Mouse (Mus musculus) lung, embryonic 14.5 days (tissue): ENCODE results near the gene Hspa13. TPM values are rescaled to one million over a fixed set of nuclear protein-coding genes. Genes with fewer than 3 reads are reported as not detected.

Experiments
- ATAC-seq: fragments of 200-750 bp; cut with Nextera tagmentation; 2 replicates; pipeline ENCODE4 v1.8.0; 2017; ENCODE audit warnings: mild to moderate bottlenecking, moderate TSS enrichment, moderate library complexity; ENCODE audit not compliant: insufficient read depth
- DNase-seq: peaks from one replicate; pipeline ENCODE4 v3.0.0-alpha.2; 2015
- H3K27ac ChIP-seq: fragments of 300-500 bp; sonication (generic); 2 replicates; pipeline ENCODE4 v1.5.1; 2014; ENCODE audit warnings: low read depth, mild to moderate bottlenecking, moderate library complexity
- H3K27me3 ChIP-seq: fragments of 300-500 bp; sonication (generic); 2 replicates; pipeline ENCODE4 v1.6.1; 2014; ENCODE audit warnings: low read length, control low read depth; ENCODE audit not compliant: insufficient read depth
- H3K36me3 ChIP-seq: fragments of 300-500 bp; sonication (generic); 2 replicates; pipeline ENCODE4 v1.6.1; 2014; ENCODE audit warnings: control low read depth; ENCODE audit not compliant: insufficient read depth
- H3K4me1 ChIP-seq: fragments of 300-500 bp; sonication (generic); 2 replicates; pipeline ENCODE4 v1.6.1; 2014; ENCODE audit warnings: antibody characterized with exemption, control low read depth; ENCODE audit not compliant: insufficient read depth
- H3K4me2 ChIP-seq: fragments of 300-500 bp; sonication (generic); 2 replicates; pipeline ENCODE4 v1.6.1; 2014; ENCODE audit warnings: mild to moderate bottlenecking
- H3K4me3 ChIP-seq: fragments of 300-500 bp; sonication (generic); 2 replicates; pipeline ENCODE4 v1.5.1; 2014; ENCODE audit warnings: low read depth, low read length
- H3K9ac ChIP-seq: fragments of 300-500 bp; sonication (generic); 2 replicates; pipeline ENCODE4 v1.6.1; 2014
- H3K9me3 ChIP-seq: fragments of 300-500 bp; sonication (generic); 2 replicates; pipeline ENCODE4 v1.6.1; 2016; ENCODE audit warnings: low read depth, low read length, control low read depth
- CTCF ChIP-seq: IDR thresholded peaks from 2 replicates; pipeline ENCODE4 v1.5.1; 2016; ENCODE audit warnings: antibody characterized with exemption, low read depth
- WGBS: fragments of 180-500 bp; shearing (Covaris S2); extraction: QIAGEN DNeasy Blood & Tissue Kit; methylation state at CpG from one replicate; pipeline ENCODE4 v1.1.7; 2014; 5-methylcytosine and 5-hydroxymethylcytosine counted together
- polyA plus RNA-seq: library from polyadenylated mRNA; unstranded; fragments of >200 nt; fragmentation: Nextera tagmentation; extraction: Ambion mirVana; gene quantifications from 2 replicates; pipeline ENCODE4 v1.2.1, GENCODE M21; 2014

Hspa13 gene
- polyA plus RNA-seq = 36.6 and 38.2 TPM in 2 replicates

GRCm38 (mm10) chr16:75766388-75767249 lies at the start of gene Hspa13:
Hspa13 (minus strand) TSS chr16:75767104.
- Histone ChIP-seq H3K27ac (peak within 1 kb of the TSS; percentile 43), H3K4me2 (peak within 1 kb of the TSS; percentile 68), H3K27me3 (no peaks in the 10 kb centered on the region), H3K9me3 (no peaks in the 10 kb centered on the region), H3K36me3 (peaks cover 25% of the 10 kb centered on the region), H3K9ac (peak within 1 kb of the TSS; percentile 68), H3K4me1 (no peaks in the 10 kb centered on the region), H3K4me3 (peak within 1 kb of the TSS; percentile 64)
- ATAC-seq = peak; percentile 99
- peak; percentile 39 for TF ChIP-seq CTCF
- WGBS = under 1% methylated on average over 51 of the region's 51 CpGs
- DNase-seq = peak; percentile 98

GRCm38 (mm10) chr16:75779271-75779670 lies 12.4 kb upstream of the Hspa13 start:
- H3K4me3 ChIP-seq = no peak overlapping the region

GRCm38 (mm10) chr16:75773222-75773621 lies 6.3 kb upstream of the Hspa13 start:
- no peak overlapping the region for H3K4me3 ChIP-seq
- no peaks in the 10 kb centered on the region for H3K27me3 ChIP-seq
- no peaks in the 10 kb centered on the region for H3K4me1 ChIP-seq
- no peaks in the 10 kb centered on the region for H3K36me3 ChIP-seq
- no peak overlapping the region for H3K27ac ChIP-seq
- H3K4me2 ChIP-seq = no peak overlapping the region
- WGBS = 90% methylated on average over 10 of the region's 10 CpGs
- no peak overlapping the region for H3K9ac ChIP-seq
- H3K9me3 ChIP-seq = no peaks in the 10 kb centered on the region
- DNase-seq (no peak), ATAC-seq (no peak)
- no peak for TF ChIP-seq CTCF

More at GRCm38 (mm10) chr16:75779271-75779670, 12.4 kb upstream of the Hspa13 start:
- H3K27ac ChIP-seq = no peak overlapping the region
- H3K36me3 ChIP-seq = no peaks in the 10 kb centered on the region
- ATAC-seq (no peak), DNase-seq (peak; percentile 76)
- no peak overlapping the region for H3K4me2 ChIP-seq
- no peaks in the 10 kb centered on the region for H3K9me3 ChIP-seq
- H3K4me1 ChIP-seq = no peaks in the 10 kb centered on the region
- H3K9ac ChIP-seq = no peak overlapping the region
- WGBS = 21% methylated on average over 1 of the region's 1 CpGs
- TF ChIP-seq CTCF = peak; percentile 59
- no peaks in the 10 kb centered on the region for H3K27me3 ChIP-seq

GRCm38 (mm10) chr16:75767250-75768002 lies 522 bp upstream of the Hspa13 start:
- no peak; the same call in 1 of the 2 replicates for TF ChIP-seq CTCF
- peak overlapping the region; percentile 64 for H3K4me3 ChIP-seq
- H3K4me2 ChIP-seq = peak overlapping the region; percentile 68
- DNase-seq = peak; percentile 15
- no peaks in the 10 kb centered on the region for H3K9me3 ChIP-seq
- H3K27me3 ChIP-seq = no peaks in the 10 kb centered on the region
- peak overlapping the region; percentile 43; the same call in 1 of the 2 replicates for H3K27ac ChIP-seq
- 16% methylated on average over 21 of the region's 21 CpGs for WGBS
- peak; percentile 70 for ATAC-seq
- no peaks in the 10 kb centered on the region for H3K4me1 ChIP-seq
- peak overlapping the region; percentile 50 for H3K9ac ChIP-seq
- peaks cover 23% of the 10 kb centered on the region for H3K36me3 ChIP-seq

- DNase-seq (no peak), ATAC-seq (no peak)
- Histone ChIP-seq H3K9me3 (no peaks in the 10 kb centered on the region), H3K4me2 (no peak overlapping the region), H3K27me3 (no peaks in the 10 kb centered on the region), H3K36me3 (peaks cover 22% of the 10 kb centered on the region; the same call in 1 of the 2 replicates), H3K27ac (no peak overlapping the region), H3K9ac (no peak overlapping the region), H3K4me1 (no peaks in the 10 kb centered on the region), H3K4me3 (no peak overlapping the region)
- WGBS = 65% methylated on average over 1 of the region's 1 CpGs
- TF ChIP-seq CTCF = no peak
Observed at GRCm38 (mm10) chr16:75752876-75753275, 14.0 kb downstream of the Hspa13 start.

- H3K4me3 ChIP-seq = no peak overlapping the region
- H3K4me1 ChIP-seq = no peaks in the 10 kb centered on the region
- H3K9me3 ChIP-seq = no peaks in the 10 kb centered on the region
- no peak overlapping the region for H3K27ac ChIP-seq
- DNase-seq (no peak), ATAC-seq (no peak)
- 0 out of 2 replicates have a peak, but pooled peaks cover 4% of the 10 kb centered on the region for H3K36me3 ChIP-seq
- H3K27me3 ChIP-seq = no peaks in the 10 kb centered on the region
- TF ChIP-seq CTCF = no peak
- H3K9ac ChIP-seq = no peak overlapping the region
- H3K4me2 ChIP-seq = no peak overlapping the region
- 59% methylated on average over 5 of the region's 5 CpGs for WGBS
Observed at GRCm38 (mm10) chr16:75750103-75750502, 16.8 kb downstream of the Hspa13 start.

GRCm38 (mm10) chr16:75748926-75749325 lies 18.0 kb downstream of the Hspa13 start:
- H3K27me3 ChIP-seq = no peaks in the 10 kb centered on the region
- H3K9ac ChIP-seq = no peak overlapping the region
- H3K4me2 ChIP-seq = no peak overlapping the region
- H3K4me1 ChIP-seq = no peaks in the 10 kb centered on the region
- no peak overlapping the region for H3K27ac ChIP-seq
- no peaks in the 10 kb centered on the region for H3K9me3 ChIP-seq
- ATAC-seq (no peak), DNase-seq (no peak)
- no peaks in the 10 kb centered on the region for H3K36me3 ChIP-seq
- 87% methylated on average over 1 of the region's 1 CpGs for WGBS
- H3K4me3 ChIP-seq = no peak overlapping the region
- no peak for TF ChIP-seq CTCF
